Mouse (Mus musculus) right cerebral cortex, postnatal 14 days (tissue): ENCODE results near the gene Mrpl27.
A peak's percentile ranks its signal among the peaks of the same experiment; 100 is the strongest.
"Not testable (repeated sequence)": the region's sequence is repeated elsewhere in the genome, so short reads cannot be mapped to it uniquely, and the experiment has no call there.

Experiments
- DNase-seq: peaks from one replicate; pipeline ENCODE4 v3.0.0; 2022

Mrpl27 gene

GRCm38 (mm10) chr11:94653663-94654436 lies at the start of gene Mrpl27, which contains the start of gene Eme1:
TSS of gene Mrpl27 (plus strand) at chr11:94653767.
TSS of gene Eme1 (minus strand) at chr11:94653964.
- peak; percentile 69 for DNase-seq

GRCm38 (mm10) chr11:94610744-94611740 lies 42.5 kb upstream of the Mrpl27 start:
- no peak for DNase-seq

- no peak for DNase-seq
Measured at GRCm38 (mm10) chr11:94614603-94615002, 39.0 kb upstream of the Mrpl27 start.

- DNase-seq = no peak
Measured at GRCm38 (mm10) chr11:94615494-94615893, 38.1 kb upstream of the Mrpl27 start.

GRCm38 (mm10) chr11:94617646-94618045 lies 35.9 kb upstream of the Mrpl27 start:
- DNase-seq = no peak

GRCm38 (mm10) chr11:94620766-94621457 lies 32.7 kb upstream of the Mrpl27 start:
- DNase-seq = no peak

GRCm38 (mm10) chr11:94621458-94621852 lies 32.1 kb upstream of the Mrpl27 start:
- no peak for DNase-seq

GRCm38 (mm10) chr11:94622162-94622561 lies 31.4 kb upstream of the Mrpl27 start:
- DNase-seq = no peak

GRCm38 (mm10) chr11:94629199-94629883 lies 24.2 kb upstream of the Mrpl27 start, which contains the start of gene Lrrc59:
TSS of gene Lrrc59 (plus strand) at chr11:94629767.
- DNase-seq = peak; percentile 95

- DNase-seq = no peak
Measured at GRCm38 (mm10) chr11:94629884-94630198, 23.7 kb upstream of the Mrpl27 start.

GRCm38 (mm10) chr11:94630199-94631011 lies 23.2 kb upstream of the Mrpl27 start:
- peak; percentile 22 for DNase-seq

GRCm38 (mm10) chr11:94631969-94632368 lies 21.6 kb upstream of the Mrpl27 start:
- DNase-seq = no peak

GRCm38 (mm10) chr11:94632988-94633387 lies 20.6 kb upstream of the Mrpl27 start:
- DNase-seq = no peak

- no peak for DNase-seq
Measured at GRCm38 (mm10) chr11:94634431-94634830, 19.1 kb upstream of the Mrpl27 start.

GRCm38 (mm10) chr11:94644461-94645219 lies 8.9 kb upstream of the Mrpl27 start:
- no peak for DNase-seq

GRCm38 (mm10) chr11:94646457-94646856 lies 7.1 kb upstream of the Mrpl27 start:
- DNase-seq = no peak

- DNase-seq = not testable (repeated sequence)
Measured at GRCm38 (mm10) chr11:94651241-94651640, 2.3 kb upstream of the Mrpl27 start.

GRCm38 (mm10) chr11:94652973-94653372 lies 594 bp upstream of the Mrpl27 start:
- no peak for DNase-seq

GRCm38 (mm10) chr11:94661344-94661743 lies 7.8 kb downstream of the Mrpl27 start:
- DNase-seq = no peak

- DNase-seq = no peak
Measured at GRCm38 (mm10) chr11:94665281-94665680, 11.7 kb downstream of the Mrpl27 start.

- no peak for DNase-seq
Measured at GRCm38 (mm10) chr11:94674984-94675383, 21.4 kb downstream of the Mrpl27 start.
